Mouse (Mus musculus) spleen, adult 2 months (tissue): ENCODE measurements around the gene Coq10b. TPM values are rescaled to one million over a fixed set of nuclear protein-coding genes. Genes with fewer than 3 reads are reported as not detected.
A peak's percentile ranks its signal among the peaks of the same experiment; 100 is the strongest.
"Not testable (repeated sequence)": the region's sequence is repeated elsewhere in the genome, so short reads cannot be mapped to it uniquely, and the experiment has no call there.

Experiments
- DNase-seq, 2 experiments: peaks; one replicate each; pipeline versions ENCODE4 v3.0.0 to v3.0.0-alpha.2; 2012 to 2021; ENCODE audit warnings: low spot score in 2 of 2, low read depth in 1 of 2
- H3K27ac ChIP-seq: fragments of 200-500 bp; 2 replicates; pipeline ENCODE4 v1.5.1; 2012; ENCODE audit warnings: low read length, inconsistent platforms; ENCODE audit not compliant: insufficient read depth
- H3K27me3 ChIP-seq: fragments of 200-500 bp; 2 replicates; pipeline ENCODE4 v1.6.1; 2012; ENCODE audit warnings: mild to moderate bottlenecking, moderate library complexity, low read length, inconsistent platforms; ENCODE audit not compliant: control insufficient read depth, insufficient read depth
- H3K36me3 ChIP-seq: fragments of 200-500 bp; 2 replicates; pipeline ENCODE4 v1.6.1; 2012; ENCODE audit warnings: mild to moderate bottlenecking, low read length, inconsistent platforms; ENCODE audit not compliant: control insufficient read depth, insufficient read depth
- H3K4me1 ChIP-seq: fragments of 200-500 bp; 2 replicates; pipeline ENCODE4 v1.6.1; 2011; ENCODE audit warnings: inconsistent platforms; ENCODE audit not compliant: control insufficient read depth, insufficient read depth, insufficient read length
- H3K4me3 ChIP-seq: fragments of 200-500 bp; 2 replicates; pipeline ENCODE4 v1.5.1; 2011; ENCODE audit warnings: mild to moderate bottlenecking, inconsistent platforms; ENCODE audit not compliant: insufficient read depth, insufficient read length; ENCODE audit errors: extremely low read depth
- CTCF ChIP-seq: fragments of 200-500 bp; IDR thresholded peaks from 2 replicates; pipeline ENCODE4 v1.5.1; 2011; ENCODE audit warnings: mild to moderate bottlenecking, inconsistent platforms; ENCODE audit not compliant: insufficient read depth, insufficient read length, insufficient replicate concordance; ENCODE audit errors: extremely low read depth
- POLR2A ChIP-seq: fragments of 200-500 bp; IDR thresholded peaks from 2 replicates; pipeline ENCODE4 v1.6.1; 2011; ENCODE audit warnings: low read depth, low read length, inconsistent platforms
- WGBS: fragments of 180-500 bp; shearing (Covaris S2); methylation state at CpG from one replicate; pipeline ENCODE4 v1.1.7; 2018; 5-methylcytosine and 5-hydroxymethylcytosine counted together
- polyA plus RNA-seq: library from polyadenylated mRNA; depleted of rRNA; stranded (reverse); fragments of >200 nt; gene quantifications from 2 replicates; pipeline ENCODE4 v1.2.3, GENCODE M21; 2012

The Coq10b gene
- polyA plus RNA-seq, 1 experiment, result 3.1 TPM

DNA sequence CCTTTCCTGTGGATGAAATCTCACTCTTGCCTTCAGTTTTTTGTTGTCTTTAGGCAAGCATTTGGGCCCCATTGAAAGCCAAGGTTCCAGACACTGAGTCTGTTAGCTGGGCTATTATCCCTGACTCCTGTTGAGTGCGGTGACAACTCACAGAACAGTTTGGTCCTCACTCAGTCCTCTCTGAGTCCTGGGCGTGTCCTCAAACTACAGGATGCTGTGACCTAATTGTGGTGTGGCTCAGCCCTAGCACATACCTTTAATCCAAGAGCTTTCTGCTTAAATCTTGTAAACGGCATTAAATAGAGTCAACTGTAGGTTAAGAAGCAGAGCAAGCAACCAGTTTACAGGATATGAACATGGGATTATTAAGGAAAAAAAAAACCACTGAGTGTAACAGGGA lies 9.4 kb upstream of the Coq10b start:
- Histone ChIP-seq H3K27ac (no peak overlapping the region), H3K27me3 (no peaks in the 10 kb centered on the region), H3K4me3 (no peak overlapping the region), H3K36me3 (no peaks in the 10 kb centered on the region), H3K4me1 (no peaks in the 10 kb centered on the region)
- WGBS, result 78% methylated on average over 3 of the region's 3 CpGs
- DNase-seq, result no peak
- no peak for TF ChIP-seq CTCF
- no peak for TF ChIP-seq POLR2A

DNA sequence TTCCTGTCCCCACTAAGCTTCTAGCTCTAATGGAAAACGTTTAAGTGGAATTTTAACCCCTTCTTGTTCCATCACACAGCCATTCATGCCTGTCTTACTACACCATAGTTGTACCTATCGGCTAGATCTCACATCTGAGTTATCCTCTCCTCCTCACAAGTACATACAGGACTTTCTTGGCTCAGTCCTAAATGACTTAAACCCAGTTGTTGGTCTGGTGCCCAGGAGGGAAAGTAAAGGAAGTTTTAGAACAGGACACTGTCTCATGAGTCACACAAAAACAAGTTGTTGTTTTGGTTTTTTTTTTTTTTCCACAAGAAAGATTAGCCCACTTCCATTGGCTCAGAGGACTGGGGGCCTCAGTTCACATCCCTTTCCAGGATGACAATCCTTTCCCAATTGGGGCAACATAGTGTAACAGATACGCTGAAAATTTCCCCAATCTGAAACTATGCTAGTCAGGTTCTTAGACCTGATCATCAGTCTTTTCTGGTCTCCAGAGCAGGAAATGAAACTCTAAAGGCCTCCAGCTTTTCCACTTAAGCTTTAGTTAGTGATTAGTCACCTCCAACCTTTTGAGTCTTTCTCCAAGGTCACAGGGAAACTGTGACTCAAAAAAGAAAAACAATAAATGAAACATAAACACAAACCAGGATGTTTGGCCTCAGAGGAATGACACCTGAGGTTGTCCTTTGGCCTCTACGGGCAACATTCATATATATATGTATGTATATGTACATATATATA lies 3.6 kb upstream of the Coq10b start:
- DNase-seq, result no peak
- H3K4me1 ChIP-seq, result no peaks in the 10 kb centered on the region; the same call in 1 of the 2 replicates
- no peak overlapping the region for H3K27ac ChIP-seq
- 62% methylated on average over 4 of the region's 4 CpGs for WGBS
- no peaks in the 10 kb centered on the region for H3K36me3 ChIP-seq
- TF ChIP-seq CTCF, result no peak
- no peak for TF ChIP-seq POLR2A
- no peak overlapping the region for H3K4me3 ChIP-seq
- H3K27me3 ChIP-seq, result peaks cover 1% of the 10 kb centered on the region; the same call in 1 of the 2 replicates

DNA sequence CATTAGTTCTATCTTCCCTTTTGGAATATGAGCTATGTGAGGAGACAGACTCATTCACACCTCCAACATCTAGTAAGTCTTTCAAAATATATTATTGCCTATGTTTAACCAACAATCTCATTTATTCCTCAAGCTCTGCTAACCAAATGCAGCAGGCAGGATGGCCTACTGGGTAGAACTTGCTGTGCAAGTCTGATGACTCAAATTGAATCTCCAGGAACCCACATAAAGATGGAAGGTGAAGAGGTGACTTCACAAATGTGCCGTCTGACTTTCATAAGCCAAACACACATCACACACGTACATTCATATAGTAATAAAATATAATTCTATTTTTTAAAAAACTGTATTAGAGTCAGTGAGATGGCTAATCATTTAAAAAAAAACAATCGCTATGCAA lies 899 bp upstream of the Coq10b start:
- no peak for DNase-seq
- Histone ChIP-seq H3K4me3 (no peak overlapping the region), H3K36me3 (0 out of 2 replicates have a peak, but pooled peaks cover under 1% of the 10 kb centered on the region), H3K4me1 (peaks cover 4% of the 10 kb centered on the region; the same call in 1 of the 2 replicates), H3K27ac (no peak overlapping the region), H3K27me3 (peaks cover 1% of the 10 kb centered on the region; the same call in 1 of the 2 replicates)
- 85% methylated on average over 3 of the region's 3 CpGs for WGBS
- TF ChIP-seq POLR2A (no peak), CTCF (no peak)

DNA sequence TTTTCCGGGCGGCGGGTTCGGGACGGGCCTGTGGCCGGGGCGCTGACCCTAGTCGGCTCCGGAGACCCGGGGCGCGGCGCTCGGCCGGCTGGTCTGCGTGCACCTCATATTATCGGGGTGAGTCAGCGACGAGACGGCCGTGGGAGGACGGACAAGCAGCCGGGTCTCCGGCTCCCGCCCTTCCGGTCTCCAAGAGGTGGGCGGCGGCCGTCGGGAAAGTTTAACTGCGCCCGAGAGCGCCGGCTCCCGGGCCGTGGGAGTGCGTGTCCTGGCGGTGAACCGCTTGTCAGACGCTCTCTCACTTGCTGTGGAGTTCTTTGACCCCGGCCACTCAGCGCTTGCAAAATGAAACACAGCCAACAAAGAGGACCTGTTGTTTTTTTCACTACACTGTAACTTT lies 435 bp downstream of the Coq10b start:
- DNase-seq, result peak in 1 of 2 experiments; percentile 15
- peak overlapping the region; percentile 83 for H3K4me3 ChIP-seq
- peaks cover 4% of the 10 kb centered on the region; the same call in 1 of the 2 replicates for H3K4me1 ChIP-seq
- under 1% methylated on average over 42 of the region's 42 CpGs for WGBS
- 0 out of 2 replicates have a peak, but pooled peaks cover 2% of the 10 kb centered on the region for H3K36me3 ChIP-seq
- TF ChIP-seq POLR2A, result no peak
- TF ChIP-seq CTCF, result no peak
- peak overlapping the region; percentile 82 for H3K27ac ChIP-seq
- peaks cover 1% of the 10 kb centered on the region; the same call in 1 of the 2 replicates for H3K27me3 ChIP-seq

DNA sequence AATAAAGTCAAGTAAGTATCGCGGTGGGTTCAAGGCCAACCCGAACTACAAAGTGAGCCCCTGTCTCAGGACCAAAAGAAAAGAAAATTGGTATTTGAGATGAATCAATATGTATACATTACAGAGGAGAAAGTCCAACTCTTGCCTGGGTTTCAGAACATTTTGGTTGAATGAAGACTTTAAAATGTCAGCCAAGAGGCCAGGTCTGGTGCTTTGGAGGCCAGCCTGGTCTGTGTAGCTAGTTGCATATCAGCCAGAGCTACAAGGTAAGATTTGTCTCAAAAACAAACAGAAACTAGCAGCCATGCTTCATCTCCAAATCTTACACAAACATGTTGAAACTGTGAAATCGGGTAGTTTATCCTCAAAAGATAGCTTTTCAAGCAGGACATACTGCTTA lies 1.0 kb downstream of the Coq10b start:
- 85% methylated on average over 4 of the region's 4 CpGs for WGBS
- H3K27ac ChIP-seq, result no peak overlapping the region
- no peak for DNase-seq
- H3K4me1 ChIP-seq, result peaks cover 4% of the 10 kb centered on the region; the same call in 1 of the 2 replicates
- TF ChIP-seq CTCF (no peak), POLR2A (no peak)
- H3K36me3 ChIP-seq, result 0 out of 2 replicates have a peak, but pooled peaks cover 2% of the 10 kb centered on the region
- peaks cover 1% of the 10 kb centered on the region; the same call in 1 of the 2 replicates for H3K27me3 ChIP-seq
- H3K4me3 ChIP-seq, result peak overlapping the region; percentile 19; the same call in 1 of the 2 replicates

DNA sequence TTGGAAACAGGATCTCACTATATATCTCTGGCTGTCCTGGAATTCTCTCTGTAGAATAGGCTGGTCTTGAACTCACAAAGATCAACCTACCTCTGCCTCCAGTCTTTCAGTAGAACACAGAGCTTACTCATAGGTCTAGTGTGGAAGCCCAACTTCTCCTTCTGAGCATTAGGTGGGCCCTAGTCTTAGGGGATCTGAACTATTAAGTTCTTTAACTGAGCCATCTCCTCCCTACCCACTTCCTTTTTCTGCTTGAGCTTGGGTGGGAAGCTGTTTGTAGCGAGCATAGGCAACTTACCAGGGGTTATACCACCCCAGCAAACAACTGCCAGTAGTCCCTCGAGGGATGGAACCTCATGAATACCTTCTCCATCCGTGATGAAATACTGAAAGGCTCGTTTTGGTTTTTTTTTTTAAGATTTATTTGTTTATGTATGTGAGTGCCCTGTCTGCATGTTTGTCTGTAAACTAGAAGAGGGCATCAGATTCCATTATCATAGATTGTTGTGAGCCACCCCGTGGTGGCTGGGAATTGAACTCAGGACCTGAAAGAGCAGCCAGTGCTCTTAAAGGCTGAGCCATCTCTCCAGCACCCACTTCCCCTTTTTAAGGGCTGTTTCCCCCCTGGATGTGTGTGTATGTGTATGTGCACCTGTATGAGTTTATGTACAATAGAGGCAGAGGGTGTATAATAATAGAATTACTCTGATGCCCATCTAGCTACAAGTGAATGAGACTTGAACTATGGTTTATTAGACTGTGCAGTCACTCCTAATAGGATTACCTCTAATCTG lies 2.9 kb downstream of the Coq10b start:
- H3K4me3 ChIP-seq, result no peak overlapping the region
- TF ChIP-seq POLR2A (no peak), CTCF (no peak)
- WGBS, result 44% methylated on average over 5 of the region's 5 CpGs
- peaks cover 4% of the 10 kb centered on the region; the same call in 1 of the 2 replicates for H3K4me1 ChIP-seq
- peaks cover 2% of the 10 kb centered on the region; the same call in 1 of the 2 replicates for H3K36me3 ChIP-seq
- no peak overlapping the region for H3K27ac ChIP-seq
- DNase-seq, result peak in 1 of 2 experiments; percentile 23
- H3K27me3 ChIP-seq, result peaks cover 1% of the 10 kb centered on the region; the same call in 1 of the 2 replicates

DNA sequence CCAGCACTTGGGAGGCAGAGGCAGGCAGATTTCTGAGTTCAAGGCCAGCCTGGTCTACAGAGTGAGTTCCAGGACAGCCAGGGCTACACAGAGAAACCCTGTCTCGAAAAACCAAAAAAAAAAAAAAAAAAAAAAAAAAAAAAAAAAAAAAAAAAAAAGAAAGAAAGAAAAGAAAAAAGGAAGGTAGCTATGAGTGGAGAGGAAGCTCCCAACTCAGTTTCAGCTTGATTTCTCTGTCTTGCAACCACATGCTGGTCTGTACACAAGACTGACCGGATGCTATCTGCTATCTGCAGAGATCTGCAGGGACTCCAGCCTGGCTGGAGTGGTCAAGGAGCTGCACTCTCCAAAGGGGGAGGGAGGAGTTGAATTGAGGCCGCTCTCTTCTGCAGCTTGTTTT lies 5.8 kb downstream of the Coq10b start:
- H3K27me3 ChIP-seq, H3K36me3 ChIP-seq, H3K4me1 ChIP-seq, H3K4me3 ChIP-seq, DNase-seq, H3K27ac ChIP-seq: not testable (repeated sequence)
- WGBS, result 91% methylated on average over 2 of the region's 3 CpGs
